Mouse (Mus musculus) urinary bladder, adult 2 months (tissue): ENCODE data around the gene Tcte1. TPM values are rescaled to one million over a fixed set of nuclear protein-coding genes. Genes with fewer than 3 reads are reported as not detected.
A peak's percentile ranks its signal among the peaks of the same experiment; 100 is the strongest.

ENCODE experiments used
- DNase-seq: peaks from one replicate; pipeline ENCODE4 v3.0.0; 2022; ENCODE audit warnings: low spot score
- polyA plus RNA-seq: library from polyadenylated mRNA; depleted of rRNA; stranded (reverse); fragments of >200 nt; gene quantifications from 2 replicates; pipeline ENCODE4 v1.2.3, GENCODE M21; 2012; rRNA removed

Tcte1 gene
- polyA plus RNA-seq: 0.01 TPM in 1 of 2 replicates, not detected in the other

- no peak for DNase-seq
These were observed at the start of gene Tcte1 for GRCm38 (mm10) chr17:45523263-45523662. Gene Tcte1, plus strand, starts transcription at chr17:45523434.

DNA sequence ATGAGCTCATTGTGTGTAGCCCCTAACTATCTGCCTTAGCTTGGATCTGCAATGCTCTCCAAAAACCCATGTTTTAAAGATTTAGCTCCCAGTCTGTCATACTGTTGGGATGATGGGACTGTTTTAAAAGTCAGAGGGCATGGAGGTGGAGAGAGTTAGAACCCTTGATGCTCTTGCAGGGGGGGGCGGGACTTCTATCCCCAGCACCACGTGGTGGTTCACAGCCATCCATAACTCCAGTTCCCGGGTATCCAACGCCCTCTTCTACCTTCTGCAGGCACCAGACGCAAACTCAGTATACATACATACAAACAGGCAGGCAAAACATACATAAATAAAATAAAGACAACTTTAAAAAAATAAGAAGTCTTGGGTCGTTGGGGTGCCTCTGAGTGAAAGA lies 49.6 kb upstream of the Tcte1 start:
- DNase-seq: no peak

DNA sequence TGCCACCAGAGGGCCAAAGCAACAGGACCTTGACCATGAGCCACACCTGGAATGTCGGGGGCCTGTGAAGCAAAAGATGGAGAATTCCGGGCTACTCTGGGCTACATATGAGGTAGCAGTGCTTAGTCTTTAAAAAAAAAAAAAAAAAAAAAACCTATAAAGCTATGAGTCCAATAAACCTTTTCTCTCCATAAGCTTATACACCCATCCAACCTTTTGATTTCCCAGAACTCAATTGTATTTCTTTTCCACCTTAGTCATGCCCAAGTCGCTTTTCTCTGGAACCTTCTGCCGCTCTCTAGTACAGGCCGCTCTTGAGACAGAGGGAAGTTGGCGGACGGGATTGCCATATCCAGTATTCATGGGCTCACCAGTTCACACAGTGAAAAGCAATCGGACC lies 49.1 kb upstream of the Tcte1 start:
- no peak for DNase-seq

DNA sequence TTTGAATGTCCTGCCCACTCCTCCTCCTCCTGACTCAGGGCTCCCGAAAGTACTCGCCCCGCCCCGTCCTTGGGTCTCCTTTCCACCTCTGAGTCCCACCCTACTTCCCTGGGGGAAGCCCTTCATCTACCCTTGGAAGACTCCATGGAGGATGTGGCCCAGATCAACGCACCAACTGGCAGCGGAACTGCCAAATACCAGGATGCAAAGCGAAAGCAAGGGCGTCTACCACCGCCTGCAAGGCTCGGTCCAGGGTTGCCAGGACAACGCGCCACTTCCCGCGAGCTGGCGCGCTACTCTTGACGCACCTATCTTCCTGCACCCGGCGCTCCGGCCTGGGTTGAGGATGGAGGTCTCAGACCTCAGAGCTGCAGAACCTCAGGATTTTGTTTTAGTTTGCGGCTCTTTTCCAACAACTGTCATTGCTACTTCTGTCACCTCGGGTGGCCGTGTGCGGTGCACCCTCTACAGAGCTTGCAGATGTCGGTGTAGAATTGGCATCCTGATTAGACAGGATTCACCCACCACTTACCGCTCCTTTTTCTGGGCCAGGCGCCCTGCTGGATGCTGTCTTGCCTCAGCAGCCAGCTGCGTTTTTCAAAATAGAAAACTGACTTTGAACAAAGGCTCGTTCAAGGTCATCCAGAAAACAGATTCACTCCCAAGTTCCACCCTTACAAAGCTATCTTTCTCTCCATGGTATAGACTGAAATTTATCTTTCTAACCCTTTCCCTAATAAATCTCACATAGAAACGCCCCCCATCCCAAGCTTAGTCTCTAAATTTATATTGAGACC lies 48.4 kb upstream of the Tcte1 start, which contains the start of gene Spats1:
Spats1 (minus strand) TSS at position 747 of the 797 bp plus-strand sequence.
- DNase-seq: no peak

GRCm38 (mm10) chr17:45478234-45478825 lies 44.9 kb upstream of the Tcte1 start:
- peak; percentile 59 for DNase-seq

DNA sequence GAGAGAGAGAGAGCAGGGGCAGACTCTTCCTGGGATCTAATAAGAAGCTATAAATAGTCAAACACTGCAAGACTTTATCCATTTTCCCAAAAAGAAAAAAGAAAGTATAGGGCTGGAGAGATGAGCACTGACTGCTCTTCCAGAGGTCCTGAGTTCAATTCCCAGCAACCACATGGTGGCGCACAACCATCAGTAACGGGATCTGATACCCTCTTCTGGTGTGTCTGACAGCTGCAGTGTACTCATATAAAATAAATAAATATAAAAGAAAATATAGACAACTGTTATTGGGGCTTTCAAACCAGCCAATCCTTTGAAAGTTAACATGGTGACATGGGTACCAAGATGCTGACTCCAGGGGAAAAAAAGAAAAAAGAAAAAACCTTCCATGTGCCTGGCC lies 42.8 kb upstream of the Tcte1 start:
- DNase-seq: no peak

GRCm38 (mm10) chr17:45485581-45485980 lies 37.7 kb upstream of the Tcte1 start:
- no peak for DNase-seq

DNA sequence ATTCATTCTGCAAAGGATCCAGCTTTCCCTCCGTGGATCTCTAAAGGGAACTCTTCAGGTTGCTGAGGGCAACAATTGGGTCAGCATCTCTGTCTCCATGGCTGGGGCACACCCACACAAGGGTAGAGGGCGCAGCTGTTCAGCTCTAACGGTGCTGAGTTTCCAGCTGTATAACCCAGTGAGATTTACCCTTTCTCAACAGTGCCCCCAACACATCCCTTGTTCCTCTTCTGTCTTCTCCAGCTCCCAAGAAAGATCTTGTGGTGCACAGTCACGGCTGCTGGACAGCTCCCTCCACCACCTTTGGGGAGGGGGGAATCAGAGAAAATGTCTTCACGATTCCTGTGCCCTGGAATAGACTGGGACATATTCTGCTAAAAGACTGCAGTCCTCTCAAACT lies 36.0 kb upstream of the Tcte1 start:
- no peak for DNase-seq

DNA sequence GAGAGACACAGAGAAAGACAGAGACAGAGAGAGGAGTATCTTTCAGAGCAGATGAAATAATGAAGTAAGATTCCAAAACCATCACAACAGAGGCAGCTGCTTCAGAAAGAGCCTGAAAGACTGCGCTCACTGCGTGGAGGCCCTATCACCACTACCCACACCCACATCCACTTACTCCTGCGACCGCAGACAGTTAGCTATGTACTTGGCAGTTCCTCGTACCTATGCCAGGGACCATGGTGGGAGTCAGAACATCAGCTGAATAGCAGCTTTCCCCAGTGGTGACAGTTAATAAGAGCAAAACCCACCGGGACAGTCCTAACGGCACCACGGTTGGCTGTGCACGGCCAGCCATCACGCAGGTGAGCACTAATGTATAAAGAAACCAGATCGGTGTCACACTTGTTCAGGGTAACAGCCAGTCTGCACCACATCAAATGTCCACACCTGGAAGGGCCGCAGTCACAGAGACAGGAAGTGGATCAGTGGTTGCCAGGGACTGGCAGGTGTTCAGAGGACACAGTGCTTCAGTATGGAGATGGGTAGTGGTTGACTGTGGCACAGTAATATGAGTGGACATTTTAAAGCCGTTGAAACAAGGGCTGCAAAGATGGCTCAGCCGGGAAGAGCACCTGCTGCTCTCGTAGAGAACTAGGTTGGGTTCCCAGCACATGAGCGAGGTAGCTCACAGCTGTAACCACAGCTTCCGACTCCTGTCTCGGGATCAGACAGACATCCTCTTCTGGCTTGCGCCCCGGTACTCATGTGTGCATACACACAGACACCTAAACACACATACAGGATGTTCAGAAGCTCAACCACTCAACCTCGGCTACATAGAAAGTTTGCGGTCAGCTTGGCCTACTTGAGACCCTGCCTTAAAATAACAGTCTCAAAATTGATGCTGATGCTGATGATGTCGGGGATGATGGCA lies 34.6 kb upstream of the Tcte1 start:
- DNase-seq: no peak

DNA sequence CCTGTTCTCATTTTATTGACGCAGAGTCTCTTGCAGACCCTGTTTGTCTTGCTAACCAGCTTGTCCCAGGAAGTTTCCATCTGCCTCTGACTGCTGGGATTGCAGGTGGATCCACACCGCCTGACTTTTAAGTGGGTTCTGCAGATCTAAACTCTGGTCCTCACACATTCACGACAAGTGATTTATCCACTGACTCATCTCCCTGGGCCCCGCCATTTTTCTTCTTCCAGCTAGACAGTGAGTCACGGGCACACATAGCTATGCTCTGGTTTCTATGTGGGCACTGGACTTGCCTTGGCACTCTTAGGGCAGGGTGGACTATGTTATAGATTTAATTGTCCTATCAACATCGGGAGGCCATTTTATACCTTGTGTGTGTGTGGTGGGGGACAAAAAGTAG lies 33.5 kb upstream of the Tcte1 start:
- no peak for DNase-seq

DNA sequence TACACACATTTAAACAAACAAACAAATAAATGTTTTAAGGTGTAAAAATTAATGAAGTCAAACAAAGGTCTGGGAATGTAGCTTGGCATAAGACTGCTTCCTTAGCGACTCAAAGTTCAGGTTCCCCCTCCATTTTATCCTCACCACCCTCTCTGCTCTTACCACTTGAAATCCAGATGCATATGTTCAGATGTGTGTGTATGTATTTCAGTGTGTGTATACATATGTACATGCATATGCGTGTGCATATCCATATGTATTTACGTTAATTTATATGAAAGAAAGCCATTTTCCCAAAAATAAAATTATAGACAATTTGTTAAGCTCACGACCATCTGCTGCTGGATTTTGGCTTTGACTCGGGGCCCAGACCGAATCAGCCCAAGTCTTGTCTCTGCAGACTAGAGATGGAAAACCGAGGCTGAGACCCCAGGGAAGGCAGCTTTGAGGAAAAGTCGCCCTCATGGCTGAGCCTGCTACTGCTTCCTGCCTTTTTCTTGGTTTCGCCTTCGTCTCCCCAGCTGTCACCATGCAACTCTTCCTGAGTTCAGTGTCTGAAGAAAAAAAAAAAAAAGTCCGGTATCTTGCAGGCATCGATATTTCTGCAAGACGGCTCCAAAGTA lies 32.6 kb upstream of the Tcte1 start:
- no peak for DNase-seq

DNA sequence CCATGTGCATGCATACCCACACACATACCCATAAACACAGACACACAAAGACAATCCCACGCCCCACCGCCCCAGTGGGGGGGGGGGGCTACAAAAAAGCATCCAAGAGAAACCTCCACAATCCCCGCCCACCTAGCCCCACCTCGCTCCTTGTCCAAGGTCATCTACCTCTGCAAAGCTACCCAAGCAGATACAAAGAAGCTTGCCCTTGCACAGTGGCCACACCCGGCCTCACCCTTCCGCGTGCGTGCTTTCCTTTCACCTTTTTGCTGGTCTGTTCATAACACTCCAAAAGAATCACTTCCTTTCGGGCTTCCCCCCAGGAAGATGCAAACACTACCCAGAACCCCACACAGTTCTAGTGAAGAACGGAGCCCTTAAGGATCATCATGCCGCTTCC lies 27.8 kb upstream of the Tcte1 start:
- DNase-seq: no peak

DNA sequence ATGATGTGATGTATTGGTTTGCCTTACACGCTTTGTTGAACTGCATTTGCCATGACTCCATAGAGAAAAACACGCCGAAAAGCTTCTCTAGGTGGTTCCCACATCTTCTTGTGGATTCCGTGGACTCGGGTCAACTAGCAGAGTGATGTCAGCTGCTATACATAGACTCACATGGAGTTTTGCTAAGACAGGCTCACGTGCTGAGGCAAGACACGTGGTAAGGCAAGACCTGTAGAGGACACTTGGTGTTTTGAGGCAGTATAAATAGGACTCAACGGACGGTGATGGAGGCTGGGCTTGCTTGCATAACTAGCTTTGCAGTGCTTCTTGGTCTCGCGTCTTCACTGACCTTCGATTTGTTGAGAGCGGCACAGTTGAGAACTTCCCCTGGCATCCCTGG lies 24.8 kb upstream of the Tcte1 start:
- no peak for DNase-seq

DNA sequence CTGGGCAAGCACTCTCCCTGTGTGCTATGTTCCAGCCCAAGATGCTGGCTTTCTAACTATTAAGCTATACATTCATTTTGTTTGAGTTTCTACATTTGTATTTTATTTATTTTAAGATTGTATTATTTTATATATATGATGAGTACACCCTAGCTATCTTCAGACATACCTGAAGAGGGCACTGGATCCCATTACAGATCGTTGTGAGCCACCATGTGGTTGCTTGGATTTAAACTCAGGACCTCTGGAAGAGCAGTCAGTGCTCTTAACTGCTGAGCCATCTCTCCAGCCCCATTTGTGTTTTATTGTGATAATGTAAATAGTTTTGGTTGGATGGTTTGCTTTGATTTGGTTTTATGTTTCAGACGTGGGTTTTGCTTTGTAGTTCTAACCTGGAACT lies 23.7 kb upstream of the Tcte1 start:
- no peak for DNase-seq

DNA sequence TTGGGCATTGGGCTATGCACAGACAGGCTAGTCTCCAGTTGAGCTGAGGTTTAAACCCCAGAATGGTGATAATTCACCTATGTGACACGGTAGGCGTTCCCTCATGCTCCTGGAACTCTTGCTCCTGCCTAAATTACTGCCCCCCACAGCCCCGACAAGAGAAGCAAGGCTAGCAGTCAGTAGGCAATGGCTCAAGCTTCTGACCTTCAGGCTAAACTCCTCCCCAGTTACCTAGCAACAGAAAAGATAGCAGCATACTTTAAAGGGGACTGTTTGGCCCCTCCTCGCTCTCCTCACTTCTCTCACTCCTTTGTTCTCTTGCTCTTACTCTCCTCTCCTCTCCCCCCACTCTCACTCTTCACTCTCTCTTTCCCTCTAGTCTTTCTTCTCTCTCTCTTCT lies 22.3 kb upstream of the Tcte1 start:
- no peak for DNase-seq

DNA sequence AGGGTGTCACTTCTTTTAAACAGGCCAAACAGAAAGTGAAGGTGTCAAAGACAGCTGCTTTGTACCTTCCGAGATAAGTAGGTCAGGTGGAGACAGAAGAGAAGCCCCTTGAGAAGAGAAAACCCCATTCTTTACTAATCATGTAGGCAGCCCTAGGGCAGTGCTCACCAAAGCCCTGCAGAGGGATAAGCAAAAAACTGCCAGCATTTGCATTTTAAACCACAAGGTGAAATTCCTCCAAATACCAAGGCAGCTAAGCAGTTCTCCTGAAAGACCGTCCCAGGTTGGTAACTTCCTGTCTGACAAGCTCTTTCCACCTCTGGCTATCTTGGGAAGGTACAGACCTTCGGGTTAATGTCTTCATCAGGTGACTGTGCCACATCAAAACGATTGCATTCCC lies 20.9 kb upstream of the Tcte1 start:
- no peak for DNase-seq

DNA sequence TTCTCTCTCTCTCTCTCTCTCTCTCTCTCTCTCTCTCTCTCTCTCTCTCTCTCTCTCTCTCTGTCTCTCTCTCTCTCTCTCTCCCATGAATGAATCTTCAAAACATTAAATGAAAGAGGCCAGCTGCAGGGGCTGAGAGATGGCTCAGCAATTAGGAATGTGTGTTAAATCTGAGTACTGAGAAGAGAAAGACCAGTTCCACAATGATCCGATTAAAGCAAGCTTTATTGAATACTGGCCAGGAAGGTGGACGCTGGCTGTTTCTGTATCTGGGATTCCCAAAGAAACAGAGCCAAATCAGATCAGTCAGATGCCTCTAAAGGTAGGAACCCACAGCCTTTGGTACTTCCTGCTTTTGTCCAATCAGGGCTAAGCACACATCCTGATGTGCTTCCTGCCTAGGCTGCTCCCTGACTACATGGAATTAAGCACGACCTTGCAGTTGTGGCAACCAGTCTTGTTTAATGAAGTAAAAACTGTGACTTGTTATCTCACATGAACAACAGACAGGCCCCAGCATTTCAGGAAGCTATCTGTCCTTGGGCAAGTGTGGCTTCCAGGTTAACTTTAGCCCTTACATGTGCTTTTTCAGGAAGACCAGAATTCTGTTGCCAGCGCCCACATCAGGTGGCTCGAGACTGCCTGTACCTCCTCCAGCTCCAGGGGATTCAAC lies 19.8 kb upstream of the Tcte1 start:
- DNase-seq: no peak

GRCm38 (mm10) chr17:45505941-45506465 lies 17.2 kb upstream of the Tcte1 start:
- DNase-seq: no peak

GRCm38 (mm10) chr17:45506700-45507189 lies 16.5 kb upstream of the Tcte1 start, which contains the start of gene Aars2:
Gene Aars2, plus strand, starts transcription at chr17:45506841.
- peak; percentile 93 for DNase-seq

- no peak for DNase-seq
These were observed 12.4 kb upstream of the Tcte1 start for GRCm38 (mm10) chr17:45510871-45511270.

- no peak for DNase-seq
These were observed 11.5 kb upstream of the Tcte1 start for GRCm38 (mm10) chr17:45511757-45512156.
